ENCODE assay signal across 9 mouse cellular contexts in the genomic region with DNA sequence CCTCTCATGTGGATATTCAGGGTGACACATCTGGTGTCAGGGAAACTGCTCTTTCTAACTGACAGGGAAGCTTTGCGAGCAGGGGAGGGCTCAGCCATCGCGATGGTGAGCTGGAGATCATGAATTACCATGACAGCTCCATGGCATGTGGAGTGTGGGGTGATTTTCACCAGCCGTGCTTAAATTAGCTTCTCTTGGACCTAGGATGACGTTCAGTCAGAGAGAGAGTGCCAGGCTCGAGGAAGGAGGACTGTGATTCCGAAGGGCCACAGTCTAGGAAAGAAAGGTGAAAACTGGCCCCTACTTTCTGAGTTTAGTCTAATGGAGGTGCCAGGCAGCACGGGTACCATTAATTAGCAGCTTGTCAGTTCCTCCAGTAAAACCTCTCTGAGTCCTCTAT.
DNase-seq lines count a peak whose midpoint lies in the region; ATAC-seq lines count a peak whose summit lies in the region.
"Had no signal": no experiment of that assay in that cellular context is flagged by ENCODE, and none has a peak within 500 bp of the region (broad histone marks: within the 10 kb centered on the region; RNA-seq: fewer than 3 reads in every experiment).

No protein-coding gene starts in this region.

- peaks cover 33% of the 10 kb centered on the region for H3K4me1 ChIP-seq in neural tube, embryonic 11.5 days (ENCODE audit: control insufficient read depth, insufficient read depth, low read length)
- H3K4me1 ChIP-seq in heart, embryonic 12.5 days (replicated peaks): peaks cover 78% of the 10 kb centered on the region
- peaks cover 54% of the 10 kb centered on the region for H3K4me1 ChIP-seq in limb, embryonic 12.5 days (replicated peaks)

- ATAC-seq in neural tube, embryonic 11.5 days (ENCODE audit: insufficient read depth, low FRiP score, low TSS enrichment): peak; percentile 25; the same call in 1 of the 2 replicates
- peak; percentile 41; the same call in 1 of the 2 replicates for ATAC-seq in heart, embryonic 12.5 days (ENCODE audit: insufficient number of reproducible peaks, low FRiP score)
- ATAC-seq in limb, embryonic 12.5 days (ENCODE audit: insufficient number of reproducible peaks, insufficient read depth, low FRiP score, low TSS enrichment, low read depth): no peak

- peak; percentile 38 for DNase-seq in neural tube, embryonic 11.5 days (ENCODE audit: low spot score)
- DNase-seq in neural tube, embryonic 10.5 days (ENCODE audit: extremely low spot score, low spot score): no peak
- DNase-seq in ovary, postnatal 14 days (ENCODE audit: low spot score): no peak
- no peak for DNase-seq in right cerebral cortex, postnatal 4 days
- DNase-seq in lung, postnatal 14 days: no peak
- DNase-seq: gastrocnemius, postnatal 10 days had no signal

- 14% methylated on average over 8 of the region's 8 CpGs for WGBS in neural tube, embryonic 11.5 days
- WGBS in heart, embryonic 12.5 days: 21% methylated on average over 8 of the region's 8 CpGs
- WGBS in limb, embryonic 12.5 days: 18% methylated on average over 8 of the region's 8 CpGs

- H3K27me3 ChIP-seq in neural tube, embryonic 11.5 days (ENCODE audit: control insufficient read depth, insufficient read depth, low read length): no peaks in the 10 kb centered on the region
- no peaks in the 10 kb centered on the region for H3K27me3 ChIP-seq in heart, embryonic 12.5 days (replicated peaks)
- H3K27me3 ChIP-seq in limb, embryonic 12.5 days: peaks cover 5% of the 10 kb centered on the region; the same call in 1 of the 2 replicates

- no peaks in the 10 kb centered on the region for H3K36me3 ChIP-seq in neural tube, embryonic 11.5 days (ENCODE audit: control insufficient read depth, insufficient read depth, low read length)
- H3K36me3 ChIP-seq in heart, embryonic 12.5 days: no peaks in the 10 kb centered on the region
- H3K36me3 ChIP-seq in limb, embryonic 12.5 days: no peaks in the 10 kb centered on the region
- H3K36me3 ChIP-seq: G1E had no signal

- H3K4me2 ChIP-seq in neural tube, embryonic 11.5 days (ENCODE audit: low read depth): no peak overlapping the region
- peak overlapping the region; percentile 37 for H3K4me2 ChIP-seq in heart, embryonic 12.5 days
- H3K4me2 ChIP-seq in limb, embryonic 12.5 days: 0 out of 2 replicates have a peak overlapping the region, but pooled peaks have one; percentile 13

- H3K27ac ChIP-seq in neural tube, embryonic 11.5 days (ENCODE audit: low read depth, low read length): no peak overlapping the region
- peak overlapping the region; percentile 76 for H3K27ac ChIP-seq in heart, embryonic 12.5 days (ENCODE audit: poor library complexity, severe bottlenecking)
- 0 out of 2 replicates have a peak overlapping the region, but pooled peaks have one; percentile 12 for H3K27ac ChIP-seq in limb, embryonic 12.5 days

- no peaks in the 10 kb centered on the region for H3K9me3 ChIP-seq in neural tube, embryonic 11.5 days (ENCODE audit: control insufficient read depth, low read length)
- no peaks in the 10 kb centered on the region for H3K9me3 ChIP-seq in heart, embryonic 12.5 days (replicated peaks)
- H3K9me3 ChIP-seq in limb, embryonic 12.5 days: no peaks in the 10 kb centered on the region

- no peak overlapping the region; the same call in 1 of the 2 replicates for H3K9ac ChIP-seq in neural tube, embryonic 11.5 days (ENCODE audit: low read length)
- H3K9ac ChIP-seq in heart, embryonic 12.5 days: no peak overlapping the region
- no peak overlapping the region for H3K9ac ChIP-seq in limb, embryonic 12.5 days (replicated peaks)

- no peak overlapping the region for H3K4me3 ChIP-seq in neural tube, embryonic 11.5 days (ENCODE audit: low read depth, low read length)
- H3K4me3 ChIP-seq in heart, embryonic 12.5 days: no peak overlapping the region
- H3K4me3 ChIP-seq in limb, embryonic 12.5 days (replicated peaks): no peak overlapping the region
